Mouse (Mus musculus): Measurements from ENCODE around the gene Krt42.

DNA sequence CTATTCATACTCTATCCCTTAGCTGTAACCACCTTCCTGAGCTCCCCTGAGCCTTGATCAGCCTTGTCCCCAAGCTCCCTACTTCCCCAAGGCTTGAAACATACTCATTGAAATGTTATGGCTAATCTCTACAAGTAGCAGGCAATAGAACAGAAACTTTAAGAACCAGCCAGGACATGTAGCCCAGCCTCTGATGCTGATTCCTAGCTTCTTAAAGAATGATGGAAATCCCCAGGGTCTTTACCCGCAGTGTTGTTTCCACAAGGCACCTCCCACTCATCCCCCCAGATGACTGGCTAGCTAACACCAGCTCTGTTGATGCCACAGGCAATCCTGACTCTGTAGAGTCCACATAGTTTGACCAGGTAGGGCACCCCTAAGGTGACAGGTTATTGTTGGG is 11.7 kb downstream of the Krt42 start:
- TF ChIP-seq CTCF (IDR thresholded peaks at IDR 0.05; ENCODE audit: low read depth), result no peak
- TF ChIP-seq EP300 (IDR thresholded peaks at IDR 0.05; ENCODE audit: low read depth), result no peak
